Mouse (Mus musculus) ovary, adult 2 months (tissue): ENCODE data around the gene Gm6370. TPM values are rescaled to one million over a fixed set of nuclear protein-coding genes. Genes with fewer than 3 reads are reported as not detected.

Experiments used
- polyA plus RNA-seq: library from polyadenylated mRNA; depleted of rRNA; stranded (reverse); fragments of >200 nt; gene quantifications from 2 replicates; pipeline ENCODE4 v1.2.3, GENCODE M21; 2012; rRNA removed

Gene Gm6370
- polyA plus RNA-seq = not detected in 2 replicates

GRCm38 (mm10) chr5:146491063-146491462, at the start of gene Gm6370:
TSS of gene Gm6370 (plus strand) at chr5:146491363.

GRCm38 (mm10) chr5:146481665-146482064, 9.5 kb upstream of the Gm6370 start, which contains the start of gene Gm6408:
TSS of gene Gm6408 (plus strand) at chr5:146481965.

GRCm38 (mm10) chr5:146502099-146502498, 10.9 kb downstream of the Gm6370 start, which contains the start of gene 4930449I24Rik:
TSS of gene 4930449I24Rik (plus strand) at chr5:146502399.

GRCm38 (mm10) chr5:146513823-146514222, 22.7 kb downstream of the Gm6370 start, which contains the start of gene Gm3402:
TSS of gene Gm3402 (plus strand) at chr5:146514123.

GRCm38 (mm10) chr5:146525501-146525900, 34.3 kb downstream of the Gm6370 start, which contains the start of gene Gm3404:
TSS of gene Gm3404 (plus strand) at chr5:146525801.

GRCm38 (mm10) chr5:146537347-146537746, 46.2 kb downstream of the Gm6370 start, which contains the start of gene Gm3409:
TSS of gene Gm3409 (plus strand) at chr5:146537647.

Other genes with a start within 250 kb of the Gm6370 start
- 7.7 and 8.6 TPM in 2 replicates for gene Wasf3, start 106.4 kb upstream of the Gm6370 start, polyA plus RNA-seq
- not detected in 2 replicates for gene Gm6408, start 9.4 kb upstream of the Gm6370 start, polyA plus RNA-seq
- gene 4930449I24Rik, start 11.0 kb downstream of the Gm6370 start, polyA plus RNA-seq = 0.12 TPM in 1 of 2 replicates, not detected in the other
- not detected in 2 replicates for gene Gm3402, start 22.8 kb downstream of the Gm6370 start, polyA plus RNA-seq
- not detected in 2 replicates for gene Gm3404, start 34.4 kb downstream of the Gm6370 start, polyA plus RNA-seq
- gene Gm3409, start 46.3 kb downstream of the Gm6370 start, polyA plus RNA-seq = not detected in 2 replicates
- gene Gm3415, start 64.8 kb downstream of the Gm6370 start, polyA plus RNA-seq = not detected in 2 replicates
- gene Gpr12, start 93.9 kb downstream of the Gm6370 start, polyA plus RNA-seq = 0.31 and 0.86 TPM in 2 replicates